Mouse (Mus musculus) bone marrow, adult 2 months (tissue): ENCODE measurements around the gene Blmh. TPM values are rescaled to one million over a fixed set of nuclear protein-coding genes. Genes with fewer than 3 reads are reported as not detected.

ENCODE experiments used
- H3K27ac ChIP-seq: fragments of 200-500 bp; 2 replicates; pipeline ENCODE4 v1.5.1; 2012; ENCODE audit warnings: low read depth, mild to moderate bottlenecking, control low read depth, inconsistent platforms, low read length; ENCODE audit not compliant: control insufficient read depth, poor library complexity, insufficient read depth
- H3K4me1 ChIP-seq: fragments of 200-500 bp; 2 replicates; pipeline ENCODE4 v1.6.1; 2011; ENCODE audit warnings: low read length; ENCODE audit not compliant: control insufficient read depth, insufficient read depth
- H3K4me3 ChIP-seq: fragments of 200-500 bp; replicated peaks from 2 replicates; pipeline ENCODE3; 2011; ENCODE audit warnings: mild to moderate bottlenecking, low read depth, low read length, control low read depth; ENCODE audit not compliant: control insufficient read depth
- CTCF ChIP-seq: fragments of 200-500 bp; IDR thresholded peaks from 2 replicates; pipeline ENCODE4 v1.5.1; 2011; ENCODE audit warnings: low read length, control low read depth; ENCODE audit not compliant: control insufficient read depth, insufficient read depth
- POLR2A ChIP-seq: fragments of 200-500 bp; IDR thresholded peaks from 2 replicates; pipeline ENCODE4 v1.6.1; 2011; ENCODE audit warnings: low read depth, mild to moderate bottlenecking, control low read depth, low read length, borderline replicate concordance; ENCODE audit not compliant: control insufficient read depth
- WGBS: fragments of 180-500 bp; shearing (Covaris S2); methylation state at CpG from one replicate; pipeline ENCODE4 v1.1.7; 2018; 5-methylcytosine and 5-hydroxymethylcytosine counted together
- polyA plus RNA-seq: library from polyadenylated mRNA; stranded (reverse); fragments of >200 nt; gene quantifications from 2 replicates; pipeline ENCODE4 v1.2.4, GENCODE M21; 2011; ENCODE audit warnings: low replicate concordance; ENCODE audit not compliant: missing spikeins, insufficient read depth, insufficient read length

Gene Blmh
- polyA plus RNA-seq, 1 experiment = 38.4 TPM

GRCm38 (mm10) chr11:76981570-76982141 is 57.0 kb downstream of the Blmh start:
- TF ChIP-seq CTCF = no peak
- no peak for TF ChIP-seq POLR2A
- WGBS = 63% methylated on average over 5 of the region's 5 CpGs
- no peak overlapping the region for H3K4me3 ChIP-seq
- no peaks in the 10 kb centered on the region for H3K4me1 ChIP-seq
- no peak overlapping the region for H3K27ac ChIP-seq

- H3K4me1 ChIP-seq = no peaks in the 10 kb centered on the region
- TF ChIP-seq CTCF (no peak), POLR2A (no peak)
Observed at GRCm38 (mm10) chr11:76982415-76982814, 57.8 kb downstream of the Blmh start.

GRCm38 (mm10) chr11:76983641-76984040 is 59.0 kb downstream of the Blmh start:
- Histone ChIP-seq H3K4me1 (no peaks in the 10 kb centered on the region), H3K27ac (no peak overlapping the region), H3K4me3 (no peak overlapping the region)
- no peak for TF ChIP-seq POLR2A
- TF ChIP-seq CTCF = no peak
- WGBS = 67% methylated on average over 5 of the region's 5 CpGs

More at GRCm38 (mm10) chr11:76982415-76982814, 57.8 kb downstream of the Blmh start:
- H3K27ac ChIP-seq = no peak overlapping the region
- H3K4me3 ChIP-seq = no peak overlapping the region
- WGBS = 84% methylated on average over 4 of the region's 4 CpGs

GRCm38 (mm10) chr11:76984173-76984572 is 59.6 kb downstream of the Blmh start:
- Histone ChIP-seq H3K27ac (no peak overlapping the region), H3K4me1 (no peaks in the 10 kb centered on the region), H3K4me3 (no peak overlapping the region)
- TF ChIP-seq CTCF (no peak), POLR2A (no peak)

GRCm38 (mm10) chr11:76990839-76991238 is 66.2 kb downstream of the Blmh start:
- H3K27ac ChIP-seq = no peak overlapping the region
- H3K4me3 ChIP-seq = no peak overlapping the region
- H3K4me1 ChIP-seq = peaks cover 3% of the 10 kb centered on the region
- TF ChIP-seq POLR2A (no peak), CTCF (no peak)
- WGBS = 16% methylated on average over 5 of the region's 5 CpGs

GRCm38 (mm10) chr11:76992886-76993285 is 68.3 kb downstream of the Blmh start:
- under 1% methylated on average over 4 of the region's 4 CpGs for whole genome bisulfite sequencing
- TF ChIP-seq CTCF (no peak), POLR2A (no peak)
- Histone ChIP-seq H3K4me1 (peaks cover 7% of the 10 kb centered on the region), H3K4me3 (no peak overlapping the region), H3K27ac (no peak overlapping the region)

- no peak for TF ChIP-seq POLR2A
- no peak for TF ChIP-seq CTCF
- Histone ChIP-seq H3K4me3 (peak overlapping the region; percentile 21), H3K27ac (peak overlapping the region; percentile 9; the same call in 1 of the 2 replicates), H3K4me1 (peaks cover 7% of the 10 kb centered on the region)
- WGBS = 10% methylated on average over 20 of the region's 20 CpGs
Observed at GRCm38 (mm10) chr11:76995966-76996672, 71.5 kb downstream of the Blmh start.

GRCm38 (mm10) chr11:76997305-76997704 is 72.7 kb downstream of the Blmh start:
- TF ChIP-seq POLR2A (0 out of 2 replicates have a peak, but pooled peaks have one; percentile 33), CTCF (peak; percentile 78)
- H3K4me1 ChIP-seq = peaks cover 7% of the 10 kb centered on the region
- peak overlapping the region; percentile 8 for H3K4me3 ChIP-seq
- H3K27ac ChIP-seq = no peak overlapping the region
- WGBS = under 1% methylated on average over 21 of the region's 21 CpGs
